Mouse (Mus musculus) cerebellum, postnatal 10 days (tissue): Measurements from ENCODE around the gene Fhit.
A peak's percentile ranks its signal among the peaks of the same experiment; 100 is the strongest.

Source experiments
- DNase-seq, 2 experiments: peaks; one replicate each; pipeline ENCODE4 v3.0.0; 2021; ENCODE audit warnings: mixed read lengths in 2 of 2

Fhit gene

DNA sequence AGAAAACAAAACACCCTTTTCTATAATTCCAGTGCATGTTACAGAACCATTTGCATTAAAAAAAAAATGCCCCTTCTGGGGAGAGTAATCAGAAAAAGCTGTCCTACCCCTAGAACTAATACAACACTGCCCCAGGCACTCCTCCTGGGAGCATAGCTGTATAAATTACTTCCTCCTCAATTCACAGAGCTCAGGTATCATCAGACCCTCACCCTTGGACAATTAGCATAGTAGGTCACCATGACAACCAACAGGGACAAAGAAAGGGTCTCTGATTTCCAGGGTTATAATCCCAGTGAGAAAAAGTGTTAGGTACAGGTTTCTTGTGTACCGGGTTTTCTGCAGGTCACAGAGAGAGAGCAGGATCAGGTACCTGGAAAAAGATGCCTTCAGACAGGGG lies 654.3 kb downstream of the Fhit start:
- no peak for DNase-seq

DNA sequence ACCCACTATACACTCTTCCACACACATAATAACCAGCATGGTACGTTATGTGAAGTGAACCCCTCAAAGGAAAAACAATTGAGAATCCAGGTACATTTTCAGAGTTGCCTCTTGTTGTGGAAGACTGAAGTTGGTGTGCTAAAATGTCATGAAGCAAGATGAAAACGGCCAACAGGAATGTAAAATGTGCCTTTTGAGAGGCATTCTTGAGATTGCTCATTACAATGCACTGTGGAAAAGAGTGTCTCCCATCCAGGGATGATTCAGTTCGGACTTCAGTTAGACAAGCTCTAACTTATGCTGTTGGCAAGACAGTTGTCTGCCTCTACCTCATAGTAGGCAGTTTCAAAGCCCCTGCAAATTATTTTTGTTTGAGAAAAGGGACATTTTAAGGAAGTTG lies 676.0 kb downstream of the Fhit start:
- DNase-seq, result no peak

DNA sequence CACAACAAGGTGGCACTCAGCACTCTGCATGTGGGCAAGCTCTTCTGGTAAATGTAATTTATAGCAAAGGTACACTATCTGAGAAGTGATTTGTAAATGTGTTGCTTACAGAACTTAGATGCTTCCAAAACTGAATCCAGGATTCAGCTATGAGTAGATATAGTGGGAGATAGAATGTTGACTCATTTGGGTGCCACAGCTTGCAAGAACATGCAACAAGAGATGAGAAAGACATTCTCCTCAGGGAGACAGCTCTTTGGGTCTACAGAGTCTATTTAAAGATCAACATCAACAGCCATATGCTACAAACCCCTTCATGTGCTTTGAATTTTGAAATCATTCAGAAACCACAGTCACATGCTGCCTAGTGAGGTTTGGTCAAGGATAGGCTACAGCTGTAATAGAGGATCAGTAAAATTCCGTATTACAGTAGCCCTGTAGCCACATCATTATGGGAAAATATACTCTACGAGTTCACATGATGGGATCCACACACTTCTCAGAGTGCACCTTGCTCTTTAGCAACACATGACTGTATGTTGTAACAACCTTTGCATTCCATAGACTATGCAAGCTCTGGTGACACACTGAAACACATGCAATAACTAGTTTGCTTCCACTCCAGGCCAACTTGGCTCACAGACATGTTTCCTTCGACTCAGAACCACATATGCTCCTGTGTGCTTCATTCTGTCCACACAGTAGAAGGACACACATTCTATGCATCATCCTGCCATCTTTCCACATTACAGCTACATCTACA lies 678.8 kb downstream of the Fhit start:
- no peak for DNase-seq

DNA sequence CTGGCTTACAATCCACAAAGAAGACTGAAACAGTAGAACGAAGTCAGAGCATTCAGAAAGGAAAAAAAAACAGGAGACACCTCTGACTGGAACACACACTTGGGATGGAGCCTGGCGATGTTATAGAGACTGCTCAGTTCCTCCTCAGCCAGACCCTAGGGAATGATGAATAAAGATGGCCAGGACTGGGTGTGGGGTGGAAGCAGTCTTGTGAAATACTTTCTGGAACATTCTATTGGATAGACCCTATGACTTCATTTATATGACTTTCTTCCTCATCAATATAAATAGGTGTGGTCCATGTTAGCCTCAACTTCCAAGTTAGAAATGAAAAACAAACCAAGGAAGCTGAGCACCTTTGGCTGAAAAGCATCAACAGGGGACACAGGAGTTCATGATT lies 680.5 kb downstream of the Fhit start:
- no peak for DNase-seq

DNA sequence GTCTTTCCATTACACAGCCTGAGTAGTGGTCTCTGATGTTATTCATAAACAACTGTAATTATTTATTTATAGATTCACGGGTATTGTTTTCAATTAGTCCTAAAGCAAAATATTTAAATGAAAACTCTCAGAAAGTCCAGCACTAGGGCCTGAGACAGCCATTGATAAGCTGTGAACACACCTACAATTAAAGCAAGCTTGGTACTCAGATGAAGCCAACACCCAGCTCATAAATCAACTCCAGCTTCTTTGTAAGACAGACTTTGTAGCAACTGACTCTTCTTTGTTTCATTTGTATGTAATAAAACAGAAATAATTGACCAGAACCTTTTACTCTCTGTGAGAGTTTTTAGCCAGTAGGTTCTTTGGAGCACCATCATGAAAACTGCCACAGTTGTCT lies 681.2 kb downstream of the Fhit start:
- no peak for DNase-seq

DNA sequence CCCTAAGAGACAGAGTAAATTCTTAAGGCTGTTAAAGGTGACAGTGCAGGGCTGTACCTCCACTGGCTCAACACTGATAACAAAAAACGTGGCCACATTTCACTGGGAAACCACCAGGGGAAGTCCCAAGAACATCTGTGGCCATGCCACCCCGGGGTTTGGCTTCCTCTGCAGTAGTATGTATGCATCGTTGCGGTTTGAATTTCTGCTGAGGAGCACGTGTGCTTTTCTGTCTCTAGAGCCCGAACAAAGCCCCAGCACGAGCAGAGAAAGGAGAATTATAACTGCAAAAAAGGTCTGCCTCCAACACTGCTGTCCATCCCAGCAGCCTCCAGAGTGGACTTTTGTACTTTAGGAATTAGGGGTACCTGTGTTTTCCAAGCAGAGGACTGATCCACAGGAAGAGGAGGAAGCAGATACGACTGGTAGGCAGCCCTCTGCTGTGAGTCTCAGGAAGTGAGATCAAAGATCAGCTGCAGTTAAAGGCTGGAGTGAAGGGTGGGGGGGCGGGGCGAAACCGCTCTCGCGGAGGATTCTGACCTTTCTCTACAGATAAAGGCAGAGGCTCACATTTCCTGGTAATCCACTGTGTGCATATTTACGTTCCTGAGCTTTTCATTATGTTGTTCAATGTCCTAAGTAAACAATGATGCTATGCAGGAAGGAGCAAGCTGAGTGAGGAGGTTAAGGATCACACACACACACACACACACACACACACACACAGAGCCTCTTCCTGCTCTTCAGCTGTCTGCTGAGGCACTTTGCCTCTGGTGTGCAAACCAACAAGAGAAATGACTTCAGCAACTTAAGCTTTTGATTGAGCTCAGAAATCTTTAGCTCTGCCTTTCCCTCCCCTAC lies 708.6 kb downstream of the Fhit start:
- peak; percentile 9 to 17 for DNase-seq

DNA sequence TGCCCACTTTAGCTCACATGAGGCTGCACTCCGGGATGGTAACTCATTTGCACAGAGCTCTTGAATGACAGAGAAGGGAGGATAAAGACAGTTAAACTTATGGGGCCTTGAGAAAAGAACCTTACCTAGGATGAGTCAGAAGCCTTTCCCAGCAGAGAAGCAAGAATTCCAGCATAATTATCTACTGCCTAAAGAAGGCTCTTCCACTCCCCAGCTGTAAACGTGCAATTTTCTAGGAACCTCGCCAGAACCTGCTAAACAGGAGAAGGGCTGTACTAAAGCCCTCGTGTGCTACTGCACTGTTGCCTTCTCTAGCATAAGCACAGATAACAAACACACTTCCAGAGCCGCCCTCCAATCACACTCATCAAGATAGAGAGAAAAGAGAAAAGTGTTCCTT lies 709.6 kb downstream of the Fhit start:
- DNase-seq, result no peak

DNA sequence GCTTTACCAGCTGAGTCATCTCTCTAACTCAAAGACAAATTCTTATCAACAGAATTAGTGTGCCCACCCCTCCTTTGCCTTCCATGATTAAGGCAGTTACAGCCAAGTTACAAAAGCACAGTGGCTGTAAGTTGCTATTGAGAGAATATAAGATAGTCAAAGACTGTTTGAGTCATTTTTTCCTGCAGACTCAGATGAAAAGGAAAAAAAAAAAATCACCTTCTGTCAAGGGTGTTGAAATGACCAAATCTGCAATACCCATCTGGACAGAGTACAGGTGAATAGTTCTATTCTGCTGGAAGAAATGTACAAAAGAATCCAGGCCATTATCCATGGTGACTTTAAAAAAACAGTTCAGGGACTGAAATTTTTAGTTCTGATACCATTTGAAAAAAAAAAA lies 716.5 kb downstream of the Fhit start:
- no peak for DNase-seq

DNA sequence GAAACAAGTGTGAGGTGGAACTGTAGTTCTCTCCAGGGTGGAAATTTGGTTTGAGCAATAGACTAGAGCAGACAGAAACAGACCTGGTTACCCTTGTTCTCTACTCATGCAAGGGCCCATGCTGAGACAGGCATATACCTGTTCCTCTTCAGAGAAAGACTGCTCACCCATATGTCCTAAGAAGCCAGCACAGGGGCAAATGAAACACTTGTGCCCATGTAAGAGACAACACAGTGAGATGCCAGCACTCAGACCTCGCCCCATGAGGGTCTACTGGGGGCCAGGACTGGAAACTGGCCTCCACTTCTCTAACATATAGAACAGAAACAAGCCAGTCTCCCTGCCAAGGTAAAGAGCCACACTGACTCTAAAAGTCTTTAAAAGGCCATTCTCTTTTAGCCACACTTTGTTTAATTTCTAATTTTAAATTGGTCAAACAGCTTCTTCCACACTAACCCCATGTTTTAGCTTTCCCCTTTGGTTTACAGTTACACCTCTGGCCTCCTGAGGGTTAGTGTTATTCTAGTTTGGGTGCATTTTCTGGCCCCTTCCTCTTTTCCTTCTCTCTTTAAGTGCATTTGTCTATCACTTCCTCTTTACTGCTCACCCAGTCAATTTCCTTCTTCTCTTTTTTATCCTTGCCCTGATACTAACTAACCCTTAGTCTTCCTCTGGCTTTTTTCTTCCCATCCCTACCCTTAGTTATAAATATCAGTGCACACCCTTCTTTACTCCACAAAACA lies 722.7 kb downstream of the Fhit start:
- no peak for DNase-seq

DNA sequence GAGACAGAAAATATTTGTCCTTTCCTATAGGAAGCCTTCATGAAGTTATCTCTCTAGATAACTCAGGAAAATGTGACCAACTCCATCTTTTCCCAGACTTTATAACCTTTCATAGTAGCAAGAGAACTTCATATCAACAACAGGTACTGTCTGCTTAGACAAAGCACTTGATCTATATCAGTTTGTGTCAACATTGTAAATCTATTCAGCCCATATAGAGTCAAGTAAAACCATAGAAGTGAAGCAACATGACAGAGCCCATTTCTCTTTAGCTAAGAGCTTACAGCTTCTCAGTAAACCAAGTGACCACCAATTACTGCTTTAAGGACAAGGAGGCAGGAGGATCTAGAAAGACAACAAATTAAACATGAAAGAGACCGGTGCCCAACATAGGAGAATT lies 725.6 kb downstream of the Fhit start:
- no peak for DNase-seq

DNA sequence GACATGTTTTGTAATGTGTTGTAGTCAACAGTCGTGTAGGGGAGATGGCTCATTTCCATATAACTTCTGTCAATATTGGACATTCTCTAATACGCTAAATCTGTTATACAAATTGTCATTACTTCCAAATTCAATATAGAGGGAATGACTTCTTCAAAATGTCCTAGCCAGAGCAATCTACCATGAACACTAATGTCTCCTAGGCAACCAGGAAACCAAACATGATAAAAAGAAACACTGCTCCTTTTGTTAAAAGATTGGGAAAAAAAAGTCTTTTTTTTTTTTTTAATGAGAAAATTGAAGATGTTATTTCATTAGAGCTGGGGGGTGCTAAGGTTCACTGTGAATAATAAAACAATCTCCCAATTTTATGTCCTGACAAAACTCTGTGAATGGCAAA lies 729.3 kb downstream of the Fhit start:
- no peak for DNase-seq

DNA sequence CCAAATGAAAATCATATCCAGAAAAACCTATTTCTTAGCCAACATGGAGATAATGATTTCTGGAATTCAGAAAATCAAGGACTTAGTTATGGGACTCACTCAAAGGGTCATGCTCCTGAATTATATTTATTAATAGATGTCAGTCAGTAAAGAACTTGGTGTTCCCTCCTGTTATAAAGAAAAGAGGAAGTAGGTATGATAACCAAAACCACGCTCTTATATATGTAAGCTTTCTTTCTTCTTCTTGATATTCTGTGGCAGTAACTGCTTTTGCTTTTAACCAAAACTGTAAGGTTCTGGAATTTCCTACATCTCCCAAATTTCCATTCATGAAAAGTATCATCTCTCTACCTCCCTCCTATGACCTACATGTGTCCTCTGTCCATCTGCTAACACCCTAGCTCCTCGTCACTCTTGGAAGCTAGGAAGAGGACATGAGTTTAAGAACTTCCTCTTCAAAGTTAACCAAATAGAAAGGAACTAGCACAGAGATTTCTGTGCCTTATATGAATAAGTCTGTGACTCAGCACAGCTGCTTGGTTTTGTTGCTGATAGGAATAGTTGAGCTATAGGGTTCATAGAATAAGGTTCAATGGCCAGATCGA lies 731.3 kb downstream of the Fhit start:
- DNase-seq, result no peak

DNA sequence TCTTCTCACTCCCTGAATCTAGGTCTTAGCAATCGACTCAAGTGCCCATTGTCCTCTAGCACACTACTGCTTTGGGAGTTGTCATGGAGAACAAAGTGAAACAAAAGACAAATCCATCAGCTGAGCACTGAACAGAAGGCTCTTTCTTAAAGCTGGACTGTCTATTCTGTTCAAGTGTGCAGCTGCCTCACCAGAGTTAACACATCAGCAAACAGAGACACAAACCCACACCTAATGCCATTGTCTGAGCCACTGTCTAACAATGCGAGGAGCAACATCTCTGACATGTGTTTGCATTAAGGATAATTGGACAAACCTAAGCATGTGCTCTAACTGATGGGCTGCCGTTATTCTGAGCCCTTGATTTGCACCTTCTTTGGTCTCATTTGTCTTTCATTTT lies 738.3 kb downstream of the Fhit start:
- no peak for DNase-seq

DNA sequence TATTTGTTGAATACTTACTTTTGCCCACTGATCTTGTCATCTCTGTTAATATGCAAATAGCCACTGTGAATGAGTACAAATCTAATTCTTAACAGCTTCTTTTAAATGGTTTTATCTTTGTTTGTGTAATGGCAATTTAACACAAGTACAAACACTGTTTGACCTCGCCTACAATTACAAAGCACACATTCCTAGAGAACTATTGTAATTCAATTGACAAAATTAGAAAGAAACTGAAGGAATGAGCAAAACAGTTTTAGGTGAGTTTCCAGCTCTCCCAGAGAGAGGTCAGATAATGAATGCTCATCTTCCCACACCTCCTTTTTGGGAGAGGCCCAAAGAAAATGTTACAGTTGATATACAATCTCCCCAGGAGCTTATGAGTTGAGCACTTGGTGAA lies 739.6 kb downstream of the Fhit start:
- DNase-seq, result no peak

DNA sequence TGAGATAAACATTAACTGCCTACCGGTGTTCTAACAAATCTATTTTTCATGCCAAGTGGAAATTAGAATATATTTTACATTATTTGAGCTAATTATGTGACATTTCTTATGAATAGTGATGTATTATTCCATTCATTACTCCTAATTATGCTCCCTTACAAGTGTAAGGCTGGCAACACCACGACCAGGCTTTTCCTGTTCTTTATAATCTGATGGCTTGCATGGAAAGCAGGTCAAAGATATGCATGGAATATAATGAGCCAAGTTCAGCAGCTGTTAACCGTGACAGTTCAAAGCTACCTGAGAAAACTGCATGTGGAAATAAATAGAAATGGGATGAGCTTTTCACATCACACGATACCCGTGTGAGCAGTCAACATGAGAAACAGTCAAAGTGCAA lies 746.8 kb downstream of the Fhit start:
- DNase-seq, result no peak

DNA sequence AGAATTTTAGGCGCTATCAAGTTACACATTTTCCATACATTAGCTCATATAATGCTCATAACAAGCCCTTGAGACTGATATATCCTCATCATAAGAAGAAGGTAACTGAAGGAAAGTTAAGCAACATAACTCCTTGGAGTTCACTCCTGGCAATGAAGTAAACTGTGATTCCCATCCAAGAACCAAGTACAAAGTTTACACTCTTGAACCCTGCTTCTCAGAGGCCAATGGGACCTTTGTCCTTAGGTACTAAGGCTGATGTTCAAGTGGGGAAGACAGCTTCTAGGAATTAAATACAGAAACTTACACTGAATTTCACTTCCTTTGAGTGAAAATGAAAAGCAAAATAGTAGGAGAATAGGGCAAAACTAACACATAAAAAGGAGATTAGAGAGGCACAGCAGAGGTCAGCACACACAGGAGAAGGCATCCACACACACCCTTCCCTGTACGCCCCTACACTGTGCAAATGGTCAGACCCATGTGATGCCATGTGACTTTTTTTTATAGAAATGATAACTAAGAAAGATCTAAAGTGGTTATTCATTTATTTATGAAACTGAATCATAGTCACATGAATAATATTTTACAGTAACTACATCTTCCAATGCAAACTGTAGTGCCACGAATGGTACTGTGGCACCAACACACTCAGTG lies 752.4 kb downstream of the Fhit start:
- no peak for DNase-seq

DNA sequence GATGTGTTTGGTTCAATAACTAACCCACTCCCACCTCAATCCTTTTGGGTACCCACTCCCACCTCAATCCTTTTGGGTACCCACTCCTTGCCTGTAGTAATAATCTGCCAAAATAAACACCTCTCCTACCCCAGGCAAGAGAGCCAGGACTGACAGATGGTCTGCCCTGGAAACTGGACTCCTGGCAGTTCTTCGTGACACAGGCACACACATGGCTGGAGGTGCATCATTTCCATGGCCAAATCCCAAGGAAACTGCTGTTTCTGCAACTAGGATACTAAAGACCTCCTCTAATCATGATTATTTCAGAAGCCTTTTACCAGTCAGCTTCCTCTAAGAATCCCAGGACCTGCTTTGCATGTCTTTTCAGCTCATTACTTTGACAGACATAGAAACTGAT lies 756.5 kb downstream of the Fhit start:
- DNase-seq, result peak; percentile 80 to 88

DNA sequence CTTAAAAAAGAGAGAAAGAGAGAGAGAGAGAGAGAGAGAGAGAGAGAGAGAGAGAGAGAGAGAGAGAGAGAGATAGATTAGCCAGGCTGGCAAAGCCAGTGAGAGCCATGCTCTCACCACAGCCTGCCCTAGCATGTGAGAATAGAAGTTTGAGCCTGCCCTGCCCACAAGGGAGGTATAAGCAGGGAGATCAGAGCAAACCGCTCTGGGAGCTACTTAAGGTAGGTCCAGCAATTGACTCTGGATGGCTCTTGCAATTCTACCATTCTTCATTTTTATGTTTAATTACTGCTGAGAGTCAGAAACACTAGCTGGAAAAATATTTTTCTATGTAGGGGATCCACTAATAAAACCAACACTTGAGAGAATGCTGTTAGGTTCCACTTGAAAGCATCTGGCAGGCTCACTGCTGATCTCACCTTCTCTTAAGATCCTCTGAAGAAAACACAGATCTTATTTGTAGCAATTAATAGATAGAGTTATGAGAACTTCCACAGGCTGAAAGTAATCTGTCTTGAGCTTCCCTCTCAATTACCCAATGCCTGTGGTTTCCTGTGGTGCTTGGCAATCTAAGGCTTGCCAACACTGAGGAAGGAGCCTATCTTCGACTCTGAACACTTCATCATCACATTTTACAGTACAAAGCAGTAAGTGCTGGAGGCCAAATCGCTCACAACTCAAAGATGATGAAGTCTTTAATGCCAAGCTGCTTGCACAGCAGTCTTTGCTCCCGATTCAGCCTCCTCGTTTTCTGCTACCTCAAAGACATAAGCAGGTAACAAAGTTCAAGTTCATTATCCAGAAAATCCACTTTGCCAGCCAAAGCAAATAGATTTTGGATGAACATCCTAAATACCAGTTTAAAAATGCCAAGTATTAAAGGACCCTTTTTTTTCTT lies 793.8 kb downstream of the Fhit start:
- peak in 1 of 2 experiments; percentile 4 for DNase-seq

DNA sequence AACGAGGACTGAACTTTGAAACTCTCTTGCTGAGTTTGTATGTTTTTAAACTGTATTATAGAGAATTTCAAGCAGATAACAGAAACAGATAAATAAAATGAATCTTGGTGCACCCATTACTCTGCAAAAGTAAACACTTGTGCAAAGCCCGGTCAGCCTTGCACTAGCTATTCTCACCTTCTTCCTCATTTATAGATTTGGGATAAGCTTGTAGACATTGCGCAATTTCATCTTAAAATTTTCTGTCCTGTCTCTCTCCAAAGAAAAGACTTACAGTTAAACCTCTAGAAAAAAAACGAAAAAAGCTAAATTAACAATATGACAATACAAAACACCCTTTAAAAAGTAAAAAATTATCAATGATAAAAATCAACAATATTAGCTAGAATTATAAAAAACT lies 795.0 kb downstream of the Fhit start:
- DNase-seq, result no peak

DNA sequence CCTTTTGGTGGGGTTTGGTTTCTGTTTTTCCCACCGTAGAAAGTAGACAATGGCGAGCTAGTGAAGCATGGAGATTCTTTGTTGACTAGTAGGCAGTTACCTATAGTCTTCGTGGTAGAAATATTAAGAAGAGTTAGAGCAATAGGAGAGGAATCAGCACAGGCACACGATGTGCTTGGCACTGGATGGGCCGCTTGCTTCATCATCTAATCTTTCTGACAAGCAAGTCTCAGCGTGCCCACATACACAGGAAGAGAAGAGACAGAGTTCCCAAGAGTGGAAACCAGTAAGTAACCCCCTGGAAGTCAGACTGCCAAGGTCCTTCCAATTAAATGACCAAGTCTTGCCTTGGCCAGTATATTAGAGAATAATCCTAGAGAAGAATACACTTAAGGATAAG lies 797.6 kb downstream of the Fhit start:
- no peak for DNase-seq

DNA sequence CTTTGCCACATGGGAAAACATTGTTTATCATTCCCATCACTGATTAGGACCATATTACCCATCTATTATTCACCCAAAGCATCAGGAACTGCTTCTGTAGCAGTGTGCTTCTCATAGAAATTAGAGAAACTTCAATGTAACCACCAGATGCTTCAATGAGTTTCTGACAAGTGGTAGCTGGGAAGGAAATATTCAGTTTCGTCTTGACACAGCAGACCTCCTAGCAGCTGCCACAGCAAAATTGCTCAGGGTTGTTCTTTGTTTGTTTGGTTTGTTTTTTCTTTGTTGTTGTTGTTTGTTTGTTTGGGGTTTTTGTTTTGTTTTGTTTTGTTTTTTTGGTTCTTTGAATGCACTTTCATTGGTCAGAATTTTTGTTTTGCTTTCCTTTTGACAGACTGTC lies 798.5 kb downstream of the Fhit start:
- DNase-seq, result no peak

DNA sequence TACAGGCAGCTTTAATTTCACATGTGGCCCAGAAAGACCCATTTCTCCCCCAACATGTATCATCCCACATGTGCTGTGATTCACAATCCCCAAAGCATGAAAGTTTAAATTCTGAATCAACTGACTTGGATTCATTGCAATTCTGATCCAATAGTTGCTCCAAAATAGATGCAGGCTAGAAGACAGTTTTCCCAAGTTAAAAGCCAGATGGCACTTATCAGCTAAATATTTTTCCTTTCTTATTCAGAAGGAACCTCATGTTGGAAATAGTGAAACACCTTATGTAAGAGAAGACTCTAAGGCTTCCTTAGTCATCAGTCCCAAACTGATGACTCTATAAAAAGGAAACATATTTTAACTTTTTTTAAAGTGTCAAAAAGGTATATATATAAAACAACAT lies 815.9 kb downstream of the Fhit start:
- no peak for DNase-seq
